Mouse (Mus musculus) kidney, adult 11 months (tissue): ENCODE results near the gene Kctd17.

Experiments used
- DNase-seq: peaks from one replicate; pipeline ENCODE4 v3.0.0; 2022

The Kctd17 gene

DNA sequence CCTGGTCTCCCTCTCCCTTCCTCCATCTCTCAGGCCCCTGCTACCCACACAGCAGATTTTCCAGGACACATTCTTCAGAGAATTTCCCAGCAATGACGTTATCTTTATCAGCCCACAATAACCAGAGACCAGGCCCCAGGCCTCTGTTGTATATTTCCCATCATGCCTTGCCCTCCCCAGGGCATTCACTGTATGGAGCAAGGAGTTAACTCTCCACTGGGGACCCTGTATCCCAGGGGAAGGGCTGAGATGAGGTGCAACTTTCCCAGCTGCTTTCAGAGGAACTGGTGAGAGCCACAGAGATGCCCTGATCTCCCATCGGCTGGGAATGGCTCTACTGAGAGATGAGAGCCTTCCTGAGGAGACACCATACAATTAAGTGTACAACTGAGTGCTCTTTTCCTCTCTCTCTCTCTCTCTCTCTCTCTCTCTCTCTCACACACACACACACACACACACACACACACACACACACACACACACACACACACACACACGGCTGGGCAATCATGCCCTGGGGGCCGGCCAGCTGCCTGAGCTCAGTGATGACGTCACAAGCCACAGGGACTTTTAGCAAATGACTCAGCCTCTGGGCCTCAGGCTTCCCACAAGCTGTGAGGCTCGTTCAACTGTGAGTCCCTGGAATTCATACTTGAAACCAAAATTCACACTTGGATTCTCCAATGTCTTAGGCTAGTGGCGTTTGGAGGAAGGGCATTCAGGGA, 21.5 kb downstream of the Kctd17 start:
- no peak for DNase-seq

GRCm38 (mm10) chr15:78450419-78450768, 22.0 kb downstream of the Kctd17 start:
- no peak for DNase-seq

GRCm38 (mm10) chr15:78451201-78451600, 22.8 kb downstream of the Kctd17 start:
- no peak for DNase-seq

DNA sequence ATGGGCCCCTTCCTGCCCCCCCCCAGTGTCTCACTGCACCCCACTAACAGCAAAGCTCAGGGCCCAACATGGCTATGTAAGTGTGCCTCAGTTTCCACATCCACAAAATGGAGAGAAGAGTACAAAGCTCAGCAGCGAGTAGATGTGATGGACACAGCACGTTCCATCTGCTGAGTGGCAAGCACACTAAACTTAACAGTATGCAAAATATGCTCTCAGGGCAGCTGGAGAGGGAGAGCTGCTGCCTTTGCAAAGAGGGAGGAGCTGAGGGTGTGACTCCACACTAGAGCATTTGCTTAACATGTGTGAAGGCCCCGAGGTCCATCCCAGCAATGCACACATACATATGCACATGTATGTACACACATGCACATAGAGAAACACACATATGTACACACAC, 24.6 kb downstream of the Kctd17 start:
- no peak for DNase-seq

DNA sequence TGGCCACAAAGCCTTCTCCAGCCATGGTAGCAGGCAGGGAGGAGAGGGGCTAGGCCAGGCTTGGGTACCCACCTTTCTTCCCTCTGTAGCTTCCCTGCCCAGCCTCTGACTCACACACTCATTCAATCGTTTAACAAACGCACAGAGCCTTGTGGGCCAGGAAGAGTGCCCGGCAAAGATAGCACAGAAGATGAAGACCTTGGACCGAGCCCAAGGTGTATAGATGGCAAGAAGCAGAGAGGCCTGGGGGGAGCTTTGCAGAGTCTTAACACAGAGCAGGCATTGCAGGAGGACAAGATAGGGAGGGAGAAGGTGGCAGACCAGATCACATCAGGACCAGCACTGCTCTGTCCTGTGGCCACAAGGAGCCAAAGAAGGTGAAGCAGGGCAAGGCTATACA, 26.8 kb downstream of the Kctd17 start:
- DNase-seq, result no peak

DNA sequence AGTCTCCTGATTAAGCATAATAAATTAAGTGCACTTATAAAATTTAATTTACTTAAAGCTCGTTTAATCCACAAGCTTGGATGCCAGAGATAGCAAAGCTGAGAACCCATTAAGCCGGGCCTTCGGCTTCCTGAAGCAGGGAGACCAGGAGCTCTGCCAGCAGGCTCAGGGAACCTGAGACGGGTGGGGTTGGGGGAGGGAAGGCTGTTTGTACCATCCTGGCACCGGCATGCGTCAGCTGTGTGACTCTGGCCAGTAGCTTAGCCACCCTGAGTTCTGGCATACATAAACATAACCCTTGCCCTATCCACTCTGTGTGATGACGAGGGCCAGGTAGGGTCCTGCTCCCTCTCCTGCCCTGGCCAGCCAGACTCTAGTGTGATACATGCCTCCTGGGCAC, 27.7 kb downstream of the Kctd17 start:
- DNase-seq, result no peak

DNA sequence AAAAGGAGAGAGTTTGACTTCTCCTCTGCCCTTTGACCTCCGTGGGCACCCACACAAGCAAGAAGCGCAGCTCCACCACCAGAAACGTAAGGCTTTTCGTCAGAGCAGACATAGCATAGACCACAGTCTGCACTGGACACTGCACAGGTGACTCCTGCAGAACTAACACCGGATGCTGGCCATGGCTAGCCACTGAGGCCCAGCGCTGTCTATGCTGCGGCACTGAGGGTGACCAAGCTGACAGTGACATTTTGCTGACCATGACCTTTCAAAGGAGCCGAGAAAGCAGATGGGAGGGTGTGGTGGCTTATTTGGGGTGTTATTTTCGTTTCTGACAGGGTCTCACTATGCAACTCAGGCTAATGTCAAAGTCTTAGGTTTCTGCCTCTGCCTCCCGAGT, 28.8 kb downstream of the Kctd17 start:
- no peak for DNase-seq

DNA sequence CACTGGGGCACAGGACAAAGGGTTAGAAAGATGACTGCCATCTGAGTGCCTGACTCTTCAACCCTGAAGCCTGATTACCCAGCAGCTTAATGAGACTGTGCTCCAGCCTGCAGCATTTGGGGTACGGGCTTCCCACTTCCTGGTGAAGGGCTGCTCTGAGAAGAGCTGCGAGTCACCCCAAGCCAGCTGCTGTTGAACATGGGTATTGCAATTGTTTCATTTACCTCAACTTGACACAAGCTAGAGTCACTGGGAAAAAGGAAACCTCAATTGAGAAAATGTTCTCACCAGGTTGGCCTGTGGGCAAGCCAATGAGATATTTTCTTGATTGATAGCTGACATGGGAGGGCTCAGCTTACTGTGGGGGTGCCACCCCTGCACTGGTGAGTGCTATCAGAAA, 34.6 kb downstream of the Kctd17 start:
- no peak for DNase-seq

- DNase-seq, result no peak
Measured at GRCm38 (mm10) chr15:78466809-78467208, 38.4 kb downstream of the Kctd17 start.

GRCm38 (mm10) chr15:78467570-78467969, 39.2 kb downstream of the Kctd17 start:
- no peak for DNase-seq

GRCm38 (mm10) chr15:78468379-78468937, 40.1 kb downstream of the Kctd17 start, which contains the start of gene Tmprss6:
Gene Tmprss6, minus strand, starts transcription at chr15:78468634.
- DNase-seq, result no peak

DNA sequence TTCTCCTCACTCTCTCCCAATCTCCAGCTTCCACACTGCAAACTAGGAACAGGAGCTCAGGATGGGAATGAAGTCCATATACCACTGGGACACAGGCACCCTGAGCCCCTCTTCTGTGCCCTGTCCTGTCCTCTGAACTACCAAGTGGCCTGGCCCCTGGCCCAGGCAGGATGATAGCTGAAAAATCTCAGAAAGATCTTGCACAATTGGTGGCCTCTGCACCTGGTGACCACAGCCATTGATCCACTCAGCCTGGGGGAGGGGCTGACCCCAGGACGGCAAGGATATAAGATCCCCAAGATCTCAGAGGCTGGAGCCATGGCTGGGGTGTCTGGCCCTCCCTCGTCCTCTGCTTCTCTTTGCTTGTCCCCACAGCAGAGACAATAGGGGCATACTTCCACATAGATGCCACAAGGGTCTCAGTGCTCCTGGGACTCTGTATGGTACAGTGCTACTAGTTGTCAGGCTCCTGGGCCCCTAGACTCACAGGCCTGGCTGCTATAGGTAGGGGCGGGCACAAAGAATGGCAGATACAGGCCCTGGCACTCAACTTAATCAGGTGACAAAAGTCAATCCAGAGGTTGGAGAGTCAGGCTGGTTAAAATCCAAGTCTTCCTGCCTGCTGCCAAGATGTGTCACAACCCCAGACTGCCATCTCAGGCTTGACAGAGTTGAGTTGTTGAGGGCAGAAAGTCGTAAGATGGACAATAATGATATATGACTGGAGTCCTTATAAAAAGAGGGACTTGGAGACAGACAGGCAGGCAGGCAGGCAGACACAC, 42.3 kb downstream of the Kctd17 start:
- DNase-seq, result no peak

- no peak for DNase-seq
Measured at GRCm38 (mm10) chr15:78471902-78472301, 43.5 kb downstream of the Kctd17 start.

GRCm38 (mm10) chr15:78473442-78473841, 45.1 kb downstream of the Kctd17 start:
- no peak for DNase-seq

- DNase-seq, result no peak
Measured at GRCm38 (mm10) chr15:78475604-78476031, 47.3 kb downstream of the Kctd17 start.

DNA sequence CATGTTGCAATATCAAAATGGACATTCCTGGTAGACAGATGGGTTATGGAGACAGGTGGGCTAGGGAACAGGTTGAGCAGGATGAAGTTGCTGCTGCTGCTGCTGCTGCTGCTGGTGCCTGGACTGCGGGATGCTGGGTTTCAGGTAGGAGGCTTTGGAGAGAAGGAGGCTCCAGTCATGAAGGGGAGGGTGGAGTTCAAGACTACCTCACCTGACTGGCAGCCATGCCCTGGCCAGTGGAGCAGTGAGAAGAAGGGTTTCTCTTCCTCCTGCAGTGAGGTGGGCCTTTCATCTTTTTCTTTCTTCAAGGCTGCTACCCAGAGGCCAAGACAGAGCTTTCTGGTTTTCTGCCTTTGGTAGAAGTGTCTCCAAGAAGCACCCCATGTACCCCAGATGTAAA, 48.5 kb downstream of the Kctd17 start:
- DNase-seq, result no peak

DNA sequence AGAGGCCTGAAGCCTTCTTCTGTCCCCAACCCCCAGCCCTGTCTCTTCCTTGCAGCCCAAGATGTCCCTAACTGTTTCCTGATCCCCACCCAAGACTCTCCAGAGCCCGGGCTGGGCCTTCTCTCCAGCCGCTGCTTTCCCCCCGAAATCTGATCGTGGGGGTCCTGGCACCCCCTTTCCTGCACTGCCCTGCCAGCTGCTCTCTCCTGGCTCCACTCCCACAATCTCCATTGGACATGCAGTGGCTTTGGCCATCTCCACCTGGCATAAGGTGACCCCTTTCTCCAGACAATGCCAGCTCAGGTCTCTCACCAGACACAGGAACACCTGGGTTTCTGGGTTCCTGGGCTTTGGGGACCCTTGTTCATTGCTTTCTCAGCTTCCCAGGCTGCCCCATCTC, 49.7 kb downstream of the Kctd17 start:
- no peak for DNase-seq

- DNase-seq, result no peak
Measured at GRCm38 (mm10) chr15:78479470-78479869, 51.1 kb downstream of the Kctd17 start.

DNA sequence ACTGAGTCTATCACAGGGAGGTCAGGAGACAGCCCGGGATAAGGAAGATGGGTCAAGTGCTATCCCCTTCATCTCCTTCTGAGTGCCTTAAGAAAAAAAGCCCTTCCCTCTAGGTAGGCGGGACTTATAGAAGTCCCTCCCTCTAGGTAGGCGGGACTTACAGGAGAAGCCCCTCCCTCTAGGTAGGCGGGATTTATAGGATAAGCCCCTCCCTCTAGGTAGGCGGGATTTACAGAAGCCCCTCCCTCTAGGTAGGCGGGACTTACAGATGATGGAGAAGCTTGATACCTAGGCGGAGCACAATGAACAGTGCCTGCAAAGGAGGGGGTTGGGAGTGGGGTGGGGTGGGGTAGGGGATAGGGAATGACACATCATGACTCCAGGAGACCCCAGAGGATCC, 51.7 kb downstream of the Kctd17 start:
- no peak for DNase-seq

DNA sequence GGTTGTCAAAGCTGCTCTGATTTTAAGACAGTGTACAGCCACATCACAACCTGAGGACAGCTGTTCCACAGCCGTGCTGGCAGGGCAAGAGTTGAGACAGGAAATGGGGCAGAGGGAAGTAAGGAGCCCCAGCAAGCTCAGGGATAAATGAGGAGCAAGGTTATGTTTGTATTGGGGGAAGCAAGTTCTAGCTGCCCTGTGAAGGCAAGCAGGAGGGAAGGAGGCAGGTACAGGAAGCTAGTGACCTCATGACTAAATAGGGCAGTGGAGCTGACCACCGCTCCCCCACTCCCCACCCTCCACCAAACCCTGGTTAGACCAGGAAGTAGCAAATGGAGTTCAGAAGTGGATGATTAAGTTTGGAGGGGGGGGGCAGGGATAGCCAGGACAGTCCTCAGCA, 52.6 kb downstream of the Kctd17 start:
- DNase-seq, result no peak

GRCm38 (mm10) chr15:78481448-78482000, 53.2 kb downstream of the Kctd17 start:
- DNase-seq, result no peak

DNA sequence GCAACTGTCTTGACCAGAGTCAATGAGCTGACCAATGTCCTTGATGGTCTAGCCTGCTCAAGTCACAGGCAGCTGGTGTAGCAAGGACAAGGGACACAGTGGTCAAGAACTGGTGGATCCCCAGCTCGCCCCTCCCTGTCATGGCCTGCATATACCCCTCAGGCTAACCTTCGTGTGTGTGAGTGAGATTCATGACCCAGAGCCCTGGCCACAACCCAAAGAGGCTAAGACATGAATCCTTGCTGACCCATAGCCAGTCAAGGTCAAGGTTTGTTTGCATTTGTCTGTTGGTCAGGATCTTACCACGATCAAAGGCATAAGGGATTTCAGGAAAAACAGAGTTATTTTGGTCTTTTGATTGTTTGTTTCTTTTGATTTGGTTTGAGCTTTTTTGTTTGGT, 54.2 kb downstream of the Kctd17 start:
- DNase-seq, result no peak

DNA sequence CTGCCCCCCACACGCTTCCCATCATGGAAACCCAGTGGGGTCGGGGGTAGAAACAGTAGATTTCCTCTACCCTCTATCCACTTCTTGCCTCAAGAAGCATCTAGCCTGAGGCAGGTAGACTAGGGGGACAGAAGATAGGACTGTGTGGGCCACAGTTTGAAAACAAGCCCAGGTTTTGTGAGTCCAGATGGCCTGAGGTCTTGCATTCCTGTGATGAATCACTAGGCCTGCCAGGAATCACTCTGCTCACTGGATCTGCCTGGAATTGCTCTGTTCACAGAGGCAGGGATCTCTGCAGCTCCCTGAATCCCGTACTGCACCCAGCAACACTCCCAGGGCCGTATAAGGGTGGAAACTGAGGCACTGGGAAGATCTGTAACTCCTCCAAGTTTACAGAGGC, 54.9 kb downstream of the Kctd17 start:
- DNase-seq, result no peak

DNA sequence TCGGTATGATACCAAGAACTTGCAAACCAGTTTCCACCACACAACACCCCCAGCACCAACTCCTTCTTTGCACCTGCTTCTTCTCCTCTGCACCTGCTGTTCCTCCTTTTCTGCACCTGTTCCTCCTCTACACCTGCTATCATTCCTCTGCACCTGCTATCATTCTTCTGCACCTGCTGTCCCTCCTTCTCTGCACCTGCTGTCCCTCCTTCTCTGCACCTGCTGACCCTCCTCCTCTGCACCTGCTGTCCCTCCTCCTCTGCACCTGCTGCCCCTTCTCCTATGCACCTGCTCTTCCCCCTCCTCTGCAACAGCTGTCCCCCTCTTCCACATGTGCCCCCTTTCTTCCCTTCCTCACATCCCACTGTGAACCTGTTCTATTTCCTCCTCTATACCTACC, 58.2 kb downstream of the Kctd17 start:
- no peak for DNase-seq
